Mouse (Mus musculus) ovary, postnatal 36 days (tissue): ENCODE results near the gene Gsdma3.
"Not testable (repeated sequence)": the region's sequence is repeated elsewhere in the genome, so short reads cannot be mapped to it uniquely, and the experiment has no call there.

Experiments
- DNase-seq: peaks from one replicate; pipeline ENCODE4 v3.0.0; 2022; ENCODE audit warnings: low spot score, mixed read lengths

Gsdma3 gene

DNA sequence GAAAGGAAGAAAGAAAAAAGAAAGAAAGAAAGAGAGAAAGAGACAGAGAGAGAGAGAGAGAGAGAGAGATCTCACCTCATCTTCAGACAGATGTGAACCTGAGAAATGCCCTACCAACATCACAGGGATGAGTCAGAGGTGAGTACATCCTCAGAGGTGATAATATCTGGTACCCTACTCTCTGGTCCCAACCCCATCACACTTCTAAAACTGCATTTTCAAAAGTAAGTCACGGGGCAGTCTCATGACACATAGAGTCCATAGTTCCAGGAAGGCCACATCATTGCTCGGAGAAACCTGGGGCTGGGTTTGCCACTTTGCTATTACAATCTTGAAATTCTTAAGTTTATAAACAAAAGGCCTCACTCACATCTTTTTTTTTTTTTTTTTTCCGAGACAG, 30.2 kb upstream of the Gsdma3 start:
- DNase-seq: no peak

DNA sequence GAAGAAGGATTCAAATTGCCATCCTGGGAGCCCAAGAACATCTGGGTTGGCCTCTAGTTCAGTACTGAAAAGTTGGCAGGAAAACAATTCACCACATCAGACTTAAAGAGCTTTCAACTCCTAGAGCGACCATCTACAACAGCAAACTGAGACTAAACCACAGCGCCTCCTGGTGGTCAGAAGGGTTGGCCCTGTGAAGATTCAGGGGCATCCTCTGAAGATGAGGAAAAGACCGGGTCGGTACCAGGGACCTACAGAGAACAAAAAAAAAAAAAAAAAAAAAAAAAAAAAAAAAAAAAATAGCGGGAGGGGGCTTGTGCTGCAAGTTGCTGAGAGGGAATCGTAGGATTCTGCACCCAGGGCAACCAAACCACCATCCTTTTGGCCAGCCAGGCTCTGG, 28.8 kb upstream of the Gsdma3 start:
- peak; percentile 59 for DNase-seq

DNA sequence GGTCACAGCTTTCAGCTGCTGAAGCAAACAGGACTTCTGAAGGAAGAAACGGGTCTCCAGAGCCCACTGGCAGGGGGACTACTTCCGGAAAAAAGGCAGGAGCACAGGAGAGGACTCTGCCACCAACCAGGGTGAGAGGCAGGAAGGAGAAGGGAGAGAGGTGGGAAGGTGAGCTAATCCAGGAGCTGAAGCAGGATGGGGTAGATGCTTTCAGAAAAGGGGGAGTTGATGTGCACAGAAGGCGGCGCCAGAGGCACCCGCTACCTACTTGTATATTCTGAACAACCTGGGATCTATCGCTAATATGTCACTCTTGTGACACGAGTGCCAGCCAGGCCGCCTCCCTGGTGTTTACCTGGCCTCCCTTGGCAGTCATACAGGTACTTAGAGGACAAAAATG, 28.2 kb upstream of the Gsdma3 start, which contains the start of gene Lrrc3c:
Lrrc3c (plus strand) TSS at position 301 of the 400 bp plus-strand sequence.
- no peak for DNase-seq

DNA sequence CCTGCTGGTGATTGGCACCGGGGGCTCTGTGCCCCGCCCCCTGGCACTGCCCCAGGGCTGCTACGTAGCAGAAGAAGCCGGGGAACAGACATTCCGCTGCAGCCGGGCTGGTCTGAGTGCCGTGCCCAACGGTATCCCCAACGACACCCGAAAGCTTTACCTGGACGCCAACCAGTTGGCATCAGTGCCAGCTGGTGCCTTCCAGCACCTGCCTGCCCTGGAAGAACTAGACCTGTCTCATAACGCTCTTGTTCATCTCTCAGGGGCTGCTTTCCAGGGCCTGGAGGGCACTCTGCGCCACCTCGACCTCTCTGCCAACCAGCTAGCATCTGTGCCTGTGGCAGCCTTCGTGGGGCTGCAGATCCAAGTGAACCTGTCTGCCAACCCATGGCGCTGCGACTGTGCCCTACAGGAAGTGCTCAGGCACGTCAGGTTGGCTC, 27.3 kb upstream of the Gsdma3 start:
- DNase-seq: no peak

DNA sequence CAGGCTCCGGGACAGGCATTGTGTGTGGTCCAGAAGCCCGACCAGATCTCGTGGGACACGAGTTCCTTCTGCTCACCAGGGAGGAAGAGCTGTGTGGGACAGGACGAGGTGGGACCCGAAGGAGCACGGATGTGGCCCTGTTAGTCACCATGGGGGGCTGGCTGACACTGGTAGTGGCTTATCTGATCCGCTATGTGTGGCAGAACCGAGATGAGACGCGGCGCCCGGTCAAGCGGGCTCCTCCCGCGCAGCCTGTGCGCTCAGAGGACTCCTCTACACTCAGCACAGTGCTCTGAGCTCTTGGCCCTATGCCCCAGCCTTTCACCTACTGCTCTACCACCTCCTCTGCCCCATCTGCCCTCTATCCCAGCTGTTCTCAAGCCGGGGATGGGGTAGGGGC, 26.9 kb upstream of the Gsdma3 start:
- no peak for DNase-seq

DNA sequence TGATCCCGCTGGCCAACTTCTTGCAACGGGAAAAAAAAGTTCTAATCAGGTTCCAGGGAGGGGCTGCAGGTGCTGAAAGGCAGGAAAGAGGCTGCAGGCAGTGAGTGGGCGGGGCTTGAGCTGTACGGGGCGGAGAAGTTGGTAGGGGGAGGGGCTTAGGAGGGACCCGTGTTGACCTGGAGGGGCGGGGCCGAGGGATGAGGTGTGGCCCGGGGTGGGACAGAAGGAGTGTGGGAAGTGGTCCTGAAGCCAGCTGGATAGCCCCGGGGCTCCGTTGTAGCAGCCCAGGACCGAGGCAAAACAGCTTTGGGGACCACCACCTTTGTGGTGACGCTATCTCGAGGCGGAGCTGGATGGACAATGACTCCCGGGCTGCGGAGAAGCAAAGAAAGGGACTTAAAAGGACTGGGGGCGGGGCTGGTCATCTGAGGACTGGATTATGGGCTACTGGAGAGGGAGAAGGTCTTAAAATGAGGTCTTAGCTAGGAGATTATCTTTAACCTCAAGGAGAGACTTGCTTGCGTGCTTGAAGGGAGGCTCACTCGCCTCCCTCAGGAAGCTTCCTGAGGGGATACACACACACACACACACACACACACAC, 24.0 kb upstream of the Gsdma3 start:
- no peak for DNase-seq

DNA sequence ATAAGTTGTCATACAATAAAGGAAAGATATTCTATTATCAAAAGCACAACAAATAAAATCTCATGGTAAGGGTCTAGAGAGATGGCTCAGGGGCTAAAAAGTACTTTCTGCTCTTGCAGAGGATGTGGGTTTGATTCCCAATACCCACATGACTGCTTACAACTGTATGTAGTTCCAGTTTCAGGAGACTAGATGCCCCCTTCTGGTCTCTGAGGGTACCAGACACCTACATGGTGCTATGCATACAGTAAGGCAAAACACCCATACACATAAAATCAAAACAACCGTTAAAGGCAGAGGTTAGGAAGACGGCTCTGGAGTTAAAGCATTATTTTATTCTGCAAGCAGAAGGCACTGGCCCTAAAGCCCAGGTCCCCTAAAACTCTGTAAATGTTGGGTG, 22.2 kb upstream of the Gsdma3 start:
- no peak for DNase-seq

DNA sequence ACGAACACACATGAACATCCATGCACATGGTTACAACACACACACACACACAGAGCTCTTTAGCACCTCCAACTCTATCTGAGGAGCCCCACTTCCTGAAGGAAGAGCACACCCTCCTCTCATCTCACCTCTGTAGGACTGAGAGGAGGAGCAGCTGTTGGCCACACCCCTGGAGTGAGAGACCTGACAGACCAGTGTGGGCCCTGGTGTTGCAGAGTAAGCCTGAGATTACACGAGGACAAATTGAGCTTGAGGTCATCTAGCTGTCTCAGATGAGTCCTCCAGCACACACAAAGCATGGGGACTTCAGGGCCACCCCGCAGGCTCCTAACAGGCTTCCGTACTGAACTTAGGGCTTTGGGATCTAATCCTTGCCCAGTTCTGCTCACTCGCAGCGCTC, 21.2 kb upstream of the Gsdma3 start:
- DNase-seq: not testable (repeated sequence)

DNA sequence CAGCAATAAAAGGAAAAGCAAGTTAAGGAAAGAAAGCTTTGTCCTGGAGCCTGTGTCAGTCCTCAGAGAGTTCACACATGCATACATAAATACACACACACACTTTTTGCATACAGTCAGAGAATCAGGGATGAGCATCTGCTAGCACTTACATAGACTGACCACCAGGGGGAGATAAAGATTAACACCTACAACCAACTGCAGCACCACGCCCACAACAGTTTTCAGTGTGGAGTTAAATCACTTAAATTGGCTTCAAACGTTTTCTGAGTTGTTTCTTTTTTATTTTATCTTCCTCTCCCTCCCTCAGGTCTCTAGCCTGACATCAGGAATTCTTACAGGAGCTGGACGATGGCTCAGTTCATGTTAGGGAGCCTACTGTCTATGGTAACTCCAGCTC, 19.4 kb upstream of the Gsdma3 start:
- no peak for DNase-seq

DNA sequence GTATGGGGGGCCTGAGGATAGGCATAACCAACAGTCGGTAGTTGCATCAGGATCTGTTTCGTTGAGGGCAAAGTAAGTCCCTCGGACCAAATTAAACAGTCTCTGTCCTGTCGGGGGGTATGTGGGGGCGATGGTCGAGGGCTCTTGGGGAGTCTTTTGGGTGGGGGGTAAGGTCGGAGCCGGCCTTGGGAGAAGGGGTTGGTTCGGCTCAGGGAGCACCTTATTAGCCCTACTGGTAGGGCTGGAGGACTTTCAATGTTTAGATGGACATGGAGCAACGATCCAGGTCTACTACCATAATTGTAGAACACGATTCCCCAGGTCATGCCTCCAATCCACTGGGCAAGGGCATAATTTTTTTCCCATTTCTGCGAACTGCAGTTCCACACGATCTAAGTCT, 5.4 kb upstream of the Gsdma3 start:
- no peak for DNase-seq

DNA sequence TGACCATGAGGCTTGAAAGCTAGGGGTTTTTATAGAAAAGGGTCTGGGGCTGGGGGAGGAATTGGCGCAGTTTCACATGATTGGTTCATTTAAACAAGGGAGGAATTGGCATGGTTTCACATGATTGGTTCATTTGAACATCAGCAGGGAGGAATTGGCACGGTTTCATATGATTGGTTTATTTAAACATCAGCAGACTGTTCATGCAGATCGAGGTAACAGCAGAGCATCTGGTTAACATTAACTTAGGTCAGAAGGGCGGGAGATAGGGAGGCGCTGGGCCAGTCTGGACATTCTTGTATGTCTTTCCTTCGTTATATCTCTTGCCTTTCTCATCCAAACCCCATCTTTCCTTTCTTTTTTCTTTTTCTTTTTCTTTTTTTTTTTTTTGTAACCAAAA, 2.2 kb upstream of the Gsdma3 start:
- not testable (repeated sequence) for DNase-seq

DNA sequence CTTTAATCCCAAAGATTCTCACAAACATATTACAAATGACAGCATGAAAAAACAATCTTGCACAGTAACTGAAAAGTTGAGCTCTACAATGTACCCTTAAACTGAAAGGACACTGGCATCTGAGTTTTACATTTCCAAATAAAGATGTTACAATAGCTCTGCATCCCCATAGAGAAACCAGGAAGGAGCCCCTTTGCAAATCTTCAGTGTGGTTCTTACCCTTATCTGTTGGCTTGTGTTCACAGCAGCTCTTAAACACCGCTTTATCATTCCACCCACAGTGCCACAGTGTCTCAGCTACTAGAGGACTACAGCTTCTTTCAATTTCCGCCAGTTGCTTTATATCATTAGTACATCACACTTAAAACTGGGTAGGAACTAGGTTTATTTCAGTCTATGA, 1.8 kb upstream of the Gsdma3 start:
- not testable (repeated sequence) for DNase-seq

DNA sequence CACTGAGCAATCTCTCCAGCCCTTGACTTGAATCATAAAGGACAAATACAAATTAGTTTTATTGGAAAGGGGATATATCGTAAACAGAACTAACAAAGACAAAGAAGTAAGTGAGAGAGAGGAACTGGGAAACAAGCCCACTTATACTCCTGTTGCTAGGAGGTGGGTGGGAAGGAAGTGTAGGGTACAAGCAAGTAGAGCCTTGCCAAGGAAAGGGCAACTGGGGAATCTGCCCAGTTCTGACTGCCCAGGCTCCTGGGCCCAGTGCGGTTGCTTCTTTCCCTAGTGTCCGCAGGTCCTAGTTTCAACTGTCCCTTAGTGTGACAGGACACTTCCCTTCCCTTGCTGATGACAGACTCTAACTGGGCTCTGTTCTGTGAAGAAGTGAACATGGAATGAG, 2.5 kb downstream of the Gsdma3 start:
- no peak for DNase-seq

DNA sequence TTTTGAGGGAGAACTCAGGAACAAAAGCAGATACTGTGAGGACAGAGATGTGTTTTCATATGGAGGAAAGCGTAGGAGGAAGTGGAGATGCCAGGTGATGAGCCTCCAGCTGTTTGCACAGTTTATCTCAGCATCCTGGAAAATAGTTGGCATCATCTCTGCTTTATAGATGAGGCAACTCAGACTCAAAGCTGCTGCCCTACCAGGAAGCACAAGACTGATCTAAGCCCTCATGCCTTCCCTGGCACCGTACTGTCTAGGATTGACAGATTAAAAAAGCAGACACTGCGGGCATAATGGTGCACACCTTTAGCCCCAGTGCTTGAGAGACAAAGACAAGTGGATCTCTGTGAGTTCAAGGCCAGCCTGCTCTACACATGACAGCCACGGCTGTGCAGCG, 4.5 kb downstream of the Gsdma3 start:
- DNase-seq: no peak

DNA sequence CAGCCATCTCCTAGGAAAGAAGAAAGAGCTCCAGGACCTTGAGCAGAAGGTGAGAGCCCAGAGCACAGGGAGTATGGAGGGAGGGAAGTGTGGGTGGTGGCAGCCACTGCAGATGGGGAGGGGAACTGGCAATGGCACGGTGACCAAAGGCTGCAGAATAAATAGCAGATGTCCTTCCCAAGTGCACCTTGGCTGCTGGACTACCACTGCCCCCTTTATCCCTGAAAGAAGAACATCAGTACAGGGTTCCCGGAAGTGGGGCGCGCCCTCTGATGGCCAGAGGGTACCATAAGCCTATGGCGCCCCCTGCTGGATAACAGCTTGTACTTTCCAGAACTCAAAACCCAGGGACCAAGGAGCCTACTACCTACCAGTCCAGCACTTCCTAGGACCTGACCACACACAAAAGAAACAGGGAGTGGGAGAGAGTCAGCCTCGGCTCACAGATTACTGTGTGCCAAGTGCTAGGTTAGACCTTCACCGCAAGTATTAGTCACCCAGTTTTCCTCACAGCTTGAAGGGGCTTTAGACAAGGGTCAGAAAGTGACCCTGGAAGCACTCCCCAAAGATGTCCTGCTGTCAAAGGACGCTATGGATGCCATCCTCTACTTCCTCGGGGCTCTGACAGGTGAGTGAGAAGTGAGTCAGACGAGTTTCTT, 9.3 kb downstream of the Gsdma3 start:
- peak; percentile 24 for DNase-seq

DNA sequence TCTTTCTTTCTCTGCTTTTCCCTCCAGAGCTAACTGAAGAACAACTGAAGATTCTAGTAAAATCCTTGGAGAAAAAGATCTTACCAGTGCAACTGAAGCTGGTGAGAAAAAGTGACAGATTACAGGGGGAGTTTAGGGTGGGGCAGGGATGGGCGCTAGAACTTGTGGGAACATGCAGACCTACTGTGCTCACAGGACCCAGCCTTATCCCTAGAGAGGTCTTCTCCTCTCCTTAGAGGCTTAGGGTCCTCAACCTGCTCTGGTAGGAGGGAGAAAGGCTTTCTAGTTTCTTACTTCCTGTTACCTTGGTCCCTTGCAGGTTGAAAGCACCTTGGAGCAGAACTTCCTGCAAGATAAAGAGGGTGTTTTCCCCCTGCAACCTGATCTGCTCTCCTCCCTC, 11.3 kb downstream of the Gsdma3 start:
- no peak for DNase-seq

DNA sequence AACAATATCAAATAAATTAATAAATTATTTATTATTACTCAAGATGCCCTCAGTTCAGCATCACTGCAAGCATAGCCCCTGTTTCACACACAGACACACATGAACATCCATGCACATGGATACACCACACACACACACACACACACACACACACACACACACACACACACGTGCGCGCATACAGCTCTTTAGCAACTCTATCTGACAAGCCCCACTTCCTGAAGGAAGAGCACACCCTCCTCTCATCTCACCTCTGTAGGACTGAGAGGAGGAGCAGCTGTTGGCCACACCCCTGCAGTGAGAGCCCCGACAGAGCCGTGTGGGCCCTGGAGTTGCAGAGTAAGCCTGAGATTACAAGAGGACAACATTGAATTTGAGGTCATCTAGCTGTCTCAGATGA, 13.9 kb downstream of the Gsdma3 start:
- no peak for DNase-seq

DNA sequence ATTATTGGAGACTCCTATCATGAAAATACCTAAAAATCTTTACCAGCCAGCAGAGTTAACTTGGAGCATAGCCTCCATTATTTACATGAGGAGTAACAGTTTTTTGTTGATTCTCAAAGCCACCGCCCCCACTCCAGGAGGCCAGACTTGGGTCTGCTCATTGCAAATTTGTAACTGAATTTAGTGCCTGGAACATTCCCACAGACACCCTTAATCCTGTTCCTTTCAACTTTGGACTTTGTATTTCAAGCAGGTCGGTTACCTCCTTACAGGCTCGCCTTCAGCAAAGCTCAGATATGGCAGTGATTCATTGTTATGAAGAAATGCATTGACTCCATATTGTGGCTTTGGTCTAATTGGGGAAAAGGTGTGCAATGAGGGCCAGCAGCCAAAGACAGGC, 18.6 kb downstream of the Gsdma3 start:
- DNase-seq: no peak

DNA sequence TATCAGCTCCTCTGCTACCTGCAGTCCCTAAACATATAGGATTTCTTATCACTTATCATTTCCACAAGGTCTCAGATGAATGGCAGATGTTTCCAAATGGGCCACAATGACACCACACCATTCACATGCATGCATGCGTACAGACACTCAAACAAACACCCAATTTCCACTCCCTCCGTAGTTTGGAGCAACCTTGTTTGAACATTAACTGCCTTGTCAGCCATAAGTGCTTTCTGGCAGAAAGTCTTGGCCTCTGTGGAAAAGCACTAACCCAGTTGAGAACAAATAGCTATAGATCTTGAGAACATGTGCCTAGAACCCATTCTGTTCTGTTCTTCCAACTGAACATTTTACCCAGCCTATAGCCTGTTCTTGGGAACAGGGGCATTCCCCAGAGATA, 19.8 kb downstream of the Gsdma3 start:
- no peak for DNase-seq

DNA sequence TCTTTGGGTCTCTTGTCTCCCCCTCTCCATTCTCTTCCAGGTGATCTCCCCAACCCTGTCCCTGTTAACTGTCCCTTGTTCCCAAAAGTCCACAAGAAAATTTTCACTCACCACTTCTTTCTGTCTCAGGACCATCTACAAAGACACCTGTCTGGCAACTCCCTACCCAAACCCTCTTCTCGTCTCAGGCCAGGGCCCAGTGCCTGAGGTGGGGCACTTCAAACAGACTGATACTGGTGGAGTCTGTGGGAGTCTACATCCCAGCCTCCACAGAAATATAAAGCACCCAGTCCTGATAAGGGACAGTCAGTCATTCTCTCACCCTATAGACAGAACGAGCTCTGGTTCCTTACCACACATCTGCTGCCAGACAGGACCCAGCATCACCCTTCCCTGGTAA, 20.3 kb downstream of the Gsdma3 start, which contains the start of gene Gsdma2:
Gsdma2 (plus strand) TSS at position 301 of the 400 bp plus-strand sequence.
- no peak for DNase-seq

DNA sequence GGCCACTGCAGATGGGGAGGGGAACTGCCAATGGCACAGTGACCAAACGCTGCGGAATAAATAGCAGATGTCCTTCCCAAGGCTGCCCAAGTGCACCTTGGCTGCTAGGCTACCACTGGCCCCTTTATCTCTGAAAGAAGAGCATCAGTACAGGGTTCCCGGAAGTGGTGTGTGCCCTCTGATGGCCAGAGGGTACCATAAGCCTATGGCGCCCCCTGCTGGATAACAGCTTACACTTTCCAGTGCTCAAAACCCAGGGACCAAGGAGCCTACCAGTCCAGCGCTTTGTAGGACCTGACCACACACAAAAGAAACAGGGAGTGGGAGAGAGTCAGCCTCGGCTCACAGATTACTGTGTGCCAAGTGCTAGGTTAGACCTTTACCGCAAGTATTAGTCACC, 28.9 kb downstream of the Gsdma3 start:
- DNase-seq: peak; percentile 51

DNA sequence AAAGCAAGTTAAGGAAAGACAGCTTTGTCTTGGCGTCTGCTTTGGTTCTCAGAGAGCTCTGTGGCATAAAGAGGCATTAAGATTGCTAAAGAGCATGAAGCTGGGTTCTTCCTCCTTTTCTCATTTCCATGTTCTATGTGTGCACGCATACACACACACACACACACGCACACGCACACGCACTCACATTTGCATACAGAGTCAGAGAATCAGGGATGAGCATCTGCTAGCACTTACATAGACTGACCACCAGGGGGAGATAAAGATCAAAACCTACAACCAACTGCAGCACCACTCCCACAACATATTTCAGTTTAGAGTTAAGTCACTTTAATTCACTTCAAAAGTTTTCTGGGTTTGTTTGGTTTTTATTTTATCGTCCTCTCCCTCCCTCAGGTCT, 34.4 kb downstream of the Gsdma3 start:
- DNase-seq: no peak

DNA sequence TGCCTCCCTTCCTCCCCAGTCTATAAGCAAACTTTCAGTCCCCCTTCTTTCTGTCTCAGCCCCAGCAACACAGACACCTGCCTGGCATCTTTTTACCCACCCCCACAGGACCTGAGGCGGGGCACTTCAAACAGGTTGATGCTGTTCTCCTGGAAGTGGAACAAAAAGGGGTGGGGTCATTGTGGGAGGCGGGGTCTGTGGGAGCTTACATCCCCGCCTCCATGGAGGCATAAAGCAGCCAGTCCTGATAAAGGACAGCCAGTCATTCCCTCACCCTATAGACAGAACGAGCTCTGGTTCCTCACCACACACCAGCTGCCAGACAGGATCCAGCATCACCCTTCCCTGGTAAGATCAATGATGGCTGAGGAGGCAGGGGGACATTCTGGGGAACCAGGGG, 37.9 kb downstream of the Gsdma3 start, which contains the start of gene Gsdma:
Gsdma (plus strand) TSS at position 261 of the 400 bp plus-strand sequence.
- DNase-seq: no peak

DNA sequence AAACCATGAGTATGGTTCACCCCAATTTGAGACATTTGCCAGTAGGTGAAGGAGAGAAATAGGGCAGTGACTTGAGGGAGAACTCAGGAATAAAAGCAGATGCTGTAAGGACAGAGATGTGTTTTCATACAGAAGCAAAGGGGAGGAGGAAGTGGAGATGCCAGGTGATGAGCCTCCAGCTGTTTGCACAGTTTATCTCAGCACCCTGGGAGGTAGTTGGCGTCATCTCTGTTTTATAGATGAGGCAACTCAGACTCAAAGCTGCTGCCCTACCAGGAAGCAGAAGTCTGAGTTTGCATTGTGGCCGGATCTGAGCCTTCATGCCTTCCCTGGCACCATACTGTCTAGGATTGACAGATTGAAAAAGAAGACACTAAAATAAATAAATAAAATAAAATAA, 42.8 kb downstream of the Gsdma3 start:
- DNase-seq: no peak
